Mouse (Mus musculus) liver, postnatal 0 days (tissue): ENCODE data around the gene Arl16.

ENCODE experiments used
- CTCF ChIP-seq: sonication (generic); IDR thresholded peaks from 2 replicates; pipeline ENCODE4 v1.5.1; 2016; ENCODE audit warnings: antibody characterized with exemption, low read depth
- EP300 ChIP-seq: IDR thresholded peaks from 2 replicates; pipeline ENCODE4 v1.6.1; 2016; ENCODE audit warnings: antibody characterized with exemption, low read depth, mild to moderate bottlenecking

GRCm38 (mm10) chr11:120417852-120418251 lies 49.6 kb downstream of the Arl16 start:
- TF ChIP-seq EP300: no peak
- no peak for TF ChIP-seq CTCF
